21 mouse cellular contexts compared by ENCODE assay signal in the genomic region with DNA sequence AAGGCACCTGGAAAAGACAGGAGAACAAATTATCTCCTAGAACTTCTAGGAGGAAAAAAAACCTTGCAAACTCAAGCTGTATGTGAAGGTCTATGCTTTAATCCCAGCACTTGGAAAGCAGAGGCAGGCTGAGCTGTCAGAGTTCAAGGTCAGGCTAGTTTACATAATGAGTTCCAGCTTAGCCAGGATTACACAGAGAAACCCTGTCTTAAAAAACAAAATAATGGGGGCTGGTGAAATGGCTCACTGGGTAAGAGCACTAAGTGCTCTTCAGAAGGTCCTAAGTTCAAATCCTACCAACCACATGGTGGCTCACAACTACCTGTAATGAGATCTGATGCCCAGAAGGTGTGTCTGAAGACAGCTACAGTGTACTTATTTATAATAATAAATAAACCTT. TPM values are rescaled to one million over a fixed set of nuclear protein-coding genes. Genes with fewer than 3 reads are reported as not detected.
A peak's percentile ranks its signal among the peaks of the same experiment; 100 is the strongest.
DNase-seq lines count a peak whose midpoint lies in the region; TF ChIP-seq lines count a peak whose summit lies in the region.
"Had no signal": no experiment of that assay in that cellular context is flagged by ENCODE, and none has a peak within 500 bp of the region (broad histone marks: within the 10 kb centered on the region; RNA-seq: fewer than 3 reads in every experiment).

No protein-coding gene starts in this region.

- H3K4me3 ChIP-seq in CH12.LX (replicated peaks in 1 of 3; ENCODE audit: low read depth in 2 of 3, low read length in 2 of 3, poor library complexity in 1 of 3), result no peak overlapping the region
- H3K4me3 ChIP-seq: embryonic facial prominence, embryonic 13.5 days; embryonic facial prominence, embryonic 15.5 days; erythroblast, embryonic 14.5 days; forebrain, embryonic 10.5 days; forebrain, embryonic 12.5 days had no signal

- no peaks in the 10 kb centered on the region for H3K79me2 ChIP-seq in CH12.LX (replicated peaks; ENCODE audit: control insufficient read depth, extremely low read depth, insufficient read depth, poor library complexity, severe bottlenecking)

- H3K27ac ChIP-seq in CH12.LX (ENCODE audit: insufficient read depth, low read depth), result no peak overlapping the region
- H3K27ac ChIP-seq: embryonic facial prominence, embryonic 13.5 days; embryonic facial prominence, embryonic 15.5 days; forebrain, embryonic 10.5 days; forebrain, embryonic 12.5 days had no signal

- dilution Hi-C loops in CH12.LX (cut with MboI; ENCODE audit: extremely low pct_ligation_motif_present, extremely low pct_unique_long_range_greater_than_20kb, low sequenced_read_pairs), result no loop called here

- no peak overlapping the region for H3K9ac ChIP-seq in CH12.LX (ENCODE audit: insufficient read depth, low read depth)
- H3K9ac ChIP-seq: embryonic facial prominence, embryonic 13.5 days; embryonic facial prominence, embryonic 15.5 days; forebrain, embryonic 12.5 days had no signal

- H3K9me3 ChIP-seq in CH12.LX (replicated peaks; ENCODE audit: low read length), result no peaks in the 10 kb centered on the region
- H3K9me3 ChIP-seq: embryonic facial prominence, embryonic 13.5 days; embryonic facial prominence, embryonic 15.5 days; forebrain, embryonic 10.5 days; forebrain, embryonic 12.5 days; G1E had no signal

- H3K4me1 ChIP-seq in CH12.LX (ENCODE audit: control insufficient read depth in 1 of 2, insufficient read depth in 2 of 2), result no peaks in the 10 kb centered on the region
- H3K4me1 ChIP-seq: embryonic facial prominence, embryonic 13.5 days; forebrain, embryonic 10.5 days; forebrain, embryonic 12.5 days had no signal

- H3K4me2 ChIP-seq in CH12.LX (ENCODE audit: insufficient read depth, low read depth, poor library complexity, severe bottlenecking), result no peak overlapping the region
- H3K4me2 ChIP-seq: embryonic facial prominence, embryonic 13.5 days; embryonic facial prominence, embryonic 15.5 days; forebrain, embryonic 12.5 days had no signal

- no peak for TF ChIP-seq RAD21 in CH12.LX (IDR thresholded peaks at IDR 0.05; ENCODE audit: low read depth, low read length)

- in situ Hi-C loops in CH12.LX (cut with MboI; ENCODE audit: low pct_ligation_motif_present, low pct_unique_long_range_greater_than_20kb, low sequenced_read_pairs), result no loop called here

- no peaks in the 10 kb centered on the region for H3K27me3 ChIP-seq in CH12.LX (replicated peaks)
- H3K27me3 ChIP-seq: embryonic facial prominence, embryonic 13.5 days; embryonic facial prominence, embryonic 15.5 days; forebrain, embryonic 12.5 days had no signal

- no peak for TF ChIP-seq POLR2A in CH12.LX (IDR thresholded peaks at IDR 0.05; ENCODE audit: low read depth, low read length)

- H3K36me3 ChIP-seq in CH12.LX (replicated peaks in 1 of 2; ENCODE audit: control insufficient read depth in 1 of 2, insufficient read depth in 1 of 2, low read length in 1 of 2), result no peaks in the 10 kb centered on the region
- H3K36me3 ChIP-seq: embryonic facial prominence, embryonic 15.5 days; G1E had no signal

- no peak for TF ChIP-seq CTCF in CH12.LX (conservative IDR thresholded peaks at IDR 0.05 in 1 of 2, IDR thresholded peaks at IDR 0.05 in 1 of 2; ENCODE audit: low read depth in 2 of 2, low read length in 2 of 2)

- DNase-seq in adrenal gland, postnatal 36 days, result peak; percentile 11 to 35
- no peak for DNase-seq in adrenal gland, postnatal 4 days (ENCODE audit: low spot score in 2 of 2)
- peak; percentile 64 for DNase-seq in kidney, adult 9 months
- no peak for DNase-seq in kidney, adult 8-10 months
- DNase-seq in CH12.LX (ENCODE audit: extremely low read depth) (no peak), NIH3T3 (ENCODE audit: low read depth) (peak; percentile 22)
- no peak for DNase-seq in cerebellum, postnatal 10 days
- DNase-seq: adrenal gland, adult 8-10 months; adrenal gland, postnatal 14 days; cerebellum, adult 11 months; cerebellum, adult 2 months; cerebellum, adult 9-10 months; cerebellum, postnatal 14 days; cerebellum, postnatal 36 days; embryo, embryonic 11 days had no signal

- no peak for TF ChIP-seq EP300 in CH12.LX (IDR thresholded peaks at IDR 0.05; ENCODE audit: low read length)

TF ChIP-seq in CH12.LX, 34 proteins besides CTCF, POLR2A, EP300 and RAD21:
- no peak for TF ChIP-seq CHD1 (IDR thresholded peaks at IDR 0.05; ENCODE audit: low read depth, low read length)
- TF ChIP-seq USF1 (IDR thresholded peaks at IDR 0.05; ENCODE audit: low read depth, low read length), result no peak
- TF ChIP-seq UBTF (IDR thresholded peaks at IDR 0.05; ENCODE audit: low read depth, low read length), result no peak
- no peak for TF ChIP-seq ETS1 (conservative IDR thresholded peaks at IDR 0.05; ENCODE audit: low read depth, low read length)
- no peak for TF ChIP-seq MYC (IDR thresholded peaks at IDR 0.05; ENCODE audit: low read depth, low read length)
- TF ChIP-seq ZMIZ1 (IDR thresholded peaks at IDR 0.05; ENCODE audit: low read depth, low read length), result no peak
- no peak for TF ChIP-seq TCF12 (IDR thresholded peaks at IDR 0.05; ENCODE audit: low read depth, low read length)
- 0 out of 2 replicates have a peak, but pooled peaks have one; percentile 16 for TF ChIP-seq TBP (conservative IDR thresholded peaks at IDR 0.05; ENCODE audit: low read depth, low read length)

RNA-seq across cellular contexts. Expression of a gene that starts 6.9 kb away (rescaled TPM):
- total RNA-seq in adrenal gland, postnatal 36 days (2021), result 10 to 100 TPM; 12.7 to 18.4 TPM
- 10 to 100 TPM; 20.3 to 22.0 TPM for total RNA-seq in adrenal gland, postnatal 4 days (2021)
- total RNA-seq in CH12.LX (2012; rRNA removed) (1.6 and 2.4 TPM in 2 replicates), CH12.LX (2014; rRNA removed) (0.36 and 0.50 TPM in 2 replicates)
- 0.93 and 1.3 TPM in 2 replicates for polyA plus RNA-seq in CH12.LX (2012; ENCODE audit: insufficient read length, low read depth)
- polyA plus RNA-seq: erythroblast, embryonic 14.5 days; G1E had no signal

RNA-seq across cellular contexts. Expression of a gene that starts 12.4 kb away (rescaled TPM):
- 1 to 10 TPM; 2.8 to 3.7 TPM for total RNA-seq in adrenal gland, postnatal 36 days (2021)
- total RNA-seq in adrenal gland, postnatal 4 days (2021), result 10 to 100 TPM in 1 of 2 experiments, 1 to 10 TPM in 1; 2.9 to 13.4 TPM
- 1.0 and 1.4 TPM in 2 replicates for total RNA-seq in CH12.LX (2012; rRNA removed)
- total RNA-seq in CH12.LX (2014; rRNA removed), result 0.30 and 0.34 TPM in 2 replicates
- 0.23 and 0.57 TPM in 2 replicates for polyA plus RNA-seq in CH12.LX (2012; ENCODE audit: insufficient read length, low read depth)
- polyA plus RNA-seq: erythroblast, embryonic 14.5 days had no signal

Comparison
In these comparisons a context has a peak if more than half of its experiments do, and no peak if none do; other contexts are left out.
1. DNase-seq: peak in adrenal gland, postnatal 36 days (2 of 2), kidney, adult 9 months (single experiment) and NIH3T3 (single experiment); none in adrenal gland, postnatal 4 days (0 of 2), kidney, adult 8-10 months (0 of 2), CH12.LX (single experiment) and cerebellum, postnatal 10 days (0 of 2).
2. RNA of a gene that starts 6.9 kb away (total RNA-seq): 20.3 to 22.0 TPM in adrenal gland, postnatal 4 days and 12.7 to 18.4 TPM in adrenal gland, postnatal 36 days; 0.36 to 2.4 TPM in CH12.LX; every median in the first group is over 4 times any median in the second.